Mouse (Mus musculus) intestine, embryonic 14.5 days (tissue): ENCODE data around the gene Hes3. TPM values are rescaled to one million over a fixed set of nuclear protein-coding genes. Genes with fewer than 3 reads are reported as not detected.

Source experiments
- ATAC-seq: fragments of 200-750 bp; cut with Nextera tagmentation; replicated peaks from 2 replicates; pipeline ENCODE4 v1.8.0; 2017; ENCODE audit warnings: low read depth, moderate number of reproducible peaks, moderate TSS enrichment, moderate library complexity; ENCODE audit not compliant: low FRiP score, low TSS enrichment
- DNase-seq: peaks from one replicate; pipeline ENCODE4 v3.0.0-alpha.2; 2018; ENCODE audit warnings: low spot score
- H3K27ac ChIP-seq: fragments of 300-500 bp; sonication (generic); 2 replicates; pipeline ENCODE4 v1.5.1; 2014; ENCODE audit warnings: low read depth, mild to moderate bottlenecking, control low read depth
- H3K27me3 ChIP-seq: fragments of 300-500 bp; sonication (generic); replicated peaks from 2 replicates; pipeline ENCODE4 v1.6.1; 2014; ENCODE audit warnings: low read length, control low read depth; ENCODE audit not compliant: control insufficient read depth, insufficient read depth
- H3K36me3 ChIP-seq: fragments of 300-500 bp; sonication (generic); 2 replicates; pipeline ENCODE4 v1.6.1; 2014; ENCODE audit warnings: low read length, control low read depth; ENCODE audit not compliant: control insufficient read depth, insufficient read depth
- H3K4me1 ChIP-seq: fragments of 300-500 bp; sonication (generic); replicated peaks from 2 replicates; pipeline ENCODE4 v1.6.1; 2014; ENCODE audit warnings: low read length, control low read depth, mixed read lengths; ENCODE audit not compliant: control insufficient read depth, insufficient read depth
- H3K4me2 ChIP-seq: fragments of 300-500 bp; sonication (generic); 2 replicates; pipeline ENCODE4 v1.6.1; 2014; ENCODE audit warnings: low read length
- H3K4me3 ChIP-seq: fragments of 300-500 bp; sonication (generic); 2 replicates; pipeline ENCODE4 v1.5.1; 2014; ENCODE audit warnings: low read depth, low read length, control low read depth, mixed read lengths
- H3K9ac ChIP-seq: fragments of 300-500 bp; sonication (generic); 2 replicates; pipeline ENCODE4 v1.6.1; 2014; ENCODE audit warnings: mild to moderate bottlenecking, low read length
- H3K9me3 ChIP-seq: fragments of 300-500 bp; sonication (generic); 2 replicates; pipeline ENCODE4 v1.6.1; 2016; ENCODE audit warnings: low read length, control low read depth; ENCODE audit not compliant: control insufficient read depth
- WGBS: fragments of 180-500 bp; shearing (Covaris S2); extraction: QIAGEN DNeasy Blood & Tissue Kit; methylation state at CpG from one replicate; pipeline ENCODE4 v1.1.7; 2014; 5-methylcytosine and 5-hydroxymethylcytosine counted together
- polyA plus RNA-seq: library from polyadenylated mRNA; unstranded; fragments of >200 nt; fragmentation: Nextera tagmentation; extraction: Ambion mirVana; gene quantifications from 2 replicates; pipeline ENCODE4 v1.2.1, GENCODE M21; 2014

Hes3 gene
- polyA plus RNA-seq, 1 experiment from 2014 or later, result not detected

DNA sequence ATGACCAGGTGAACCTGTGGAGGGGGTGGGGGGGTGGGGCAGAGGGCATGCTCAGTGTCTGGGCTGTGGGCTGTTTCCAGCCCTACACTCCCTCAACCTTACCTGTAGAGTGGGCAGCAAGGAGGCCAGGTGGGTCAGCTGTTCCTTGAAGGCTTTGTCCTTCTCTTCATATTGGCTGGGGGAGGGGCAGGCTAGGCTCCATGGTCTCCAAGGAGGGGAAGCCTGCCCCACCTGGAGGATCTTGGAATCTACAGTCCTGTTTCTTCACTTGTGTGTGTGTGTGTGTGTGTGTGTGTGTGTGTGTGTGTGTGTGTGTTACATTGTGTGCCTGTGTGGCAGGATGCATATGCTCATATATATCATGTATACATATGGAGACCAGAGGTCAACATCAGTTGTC is 22.5 kb upstream of the Hes3 start:
- Histone ChIP-seq H3K4me2 (no peak overlapping the region; the same call in 1 of the 2 replicates), H3K27ac (no peak overlapping the region), H3K36me3 (0 out of 2 replicates have a peak, but pooled peaks cover under 1% of the 10 kb centered on the region), H3K9ac (no peak overlapping the region), H3K27me3 (peaks cover 74% of the 10 kb centered on the region), H3K4me3 (no peak overlapping the region), H3K9me3 (no peaks in the 10 kb centered on the region), H3K4me1 (peaks cover 17% of the 10 kb centered on the region)
- DNase-seq (no peak), ATAC-seq (no peak; the same call in 1 of the 2 replicates)

GRCm38 (mm10) chr4:152313211-152313632 is 21.8 kb upstream of the Hes3 start:
- ATAC-seq, result peak; percentile 26; the same call in 1 of the 2 replicates
- Histone ChIP-seq H3K27me3 (peaks cover 72% of the 10 kb centered on the region), H3K4me3 (peak overlapping the region; percentile 27), H3K4me1 (peaks cover 17% of the 10 kb centered on the region), H3K4me2 (peak overlapping the region; percentile 65), H3K9ac (no peak overlapping the region), H3K9me3 (no peaks in the 10 kb centered on the region), H3K36me3 (peaks cover 4% of the 10 kb centered on the region; the same call in 1 of the 2 replicates), H3K27ac (no peak overlapping the region)
- under 1% methylated on average over 29 of the region's 29 CpGs for WGBS
- DNase-seq, result peak; percentile 77

DNA sequence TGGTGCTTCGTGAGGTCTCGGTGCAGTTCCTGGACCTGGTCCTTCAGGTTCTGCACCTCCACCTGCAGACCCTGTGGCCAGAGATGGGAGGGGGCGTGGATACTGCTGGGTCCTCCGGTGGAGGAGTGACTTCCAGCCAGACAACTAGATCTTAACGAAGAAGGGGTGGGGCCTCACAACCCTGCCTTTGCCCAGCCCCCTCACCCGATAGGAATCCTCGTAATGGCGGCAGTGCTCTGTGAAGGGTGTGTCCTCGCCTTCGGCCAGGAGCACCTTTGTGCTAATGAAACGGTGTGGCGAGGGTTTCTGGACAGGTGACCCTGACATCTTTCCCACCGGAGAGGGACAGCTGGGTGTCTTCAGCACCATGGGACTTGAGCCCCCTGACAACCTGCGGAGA is 20.7 kb upstream of the Hes3 start:
- Histone ChIP-seq H3K4me2 (peak overlapping the region; percentile 65), H3K9me3 (no peaks in the 10 kb centered on the region), H3K9ac (no peak overlapping the region), H3K27me3 (peaks cover 67% of the 10 kb centered on the region), H3K27ac (no peak overlapping the region), H3K36me3 (peaks cover 4% of the 10 kb centered on the region; the same call in 1 of the 2 replicates), H3K4me1 (peaks cover 17% of the 10 kb centered on the region; the same call in 1 of the 2 replicates), H3K4me3 (no peak overlapping the region)
- ATAC-seq (peak; percentile 26; the same call in 1 of the 2 replicates), DNase-seq (no peak)
- 3% methylated on average over 14 of the region's 14 CpGs for WGBS

- H3K27ac ChIP-seq, result no peak overlapping the region
- no peak for ATAC-seq
- H3K9ac ChIP-seq, result no peak overlapping the region
- H3K4me3 ChIP-seq, result no peak overlapping the region
- peaks cover 21% of the 10 kb centered on the region for H3K27me3 ChIP-seq
- H3K4me1 ChIP-seq, result 0 out of 2 replicates have a peak, but pooled peaks cover 2% of the 10 kb centered on the region
- no peak for DNase-seq
- WGBS, result 84% methylated on average over 9 of the region's 9 CpGs
- peaks cover 30% of the 10 kb centered on the region for H3K36me3 ChIP-seq
- H3K4me2 ChIP-seq, result no peak overlapping the region
- H3K9me3 ChIP-seq, result no peaks in the 10 kb centered on the region
Measured at GRCm38 (mm10) chr4:152307542-152307941, 16.1 kb upstream of the Hes3 start.

DNA sequence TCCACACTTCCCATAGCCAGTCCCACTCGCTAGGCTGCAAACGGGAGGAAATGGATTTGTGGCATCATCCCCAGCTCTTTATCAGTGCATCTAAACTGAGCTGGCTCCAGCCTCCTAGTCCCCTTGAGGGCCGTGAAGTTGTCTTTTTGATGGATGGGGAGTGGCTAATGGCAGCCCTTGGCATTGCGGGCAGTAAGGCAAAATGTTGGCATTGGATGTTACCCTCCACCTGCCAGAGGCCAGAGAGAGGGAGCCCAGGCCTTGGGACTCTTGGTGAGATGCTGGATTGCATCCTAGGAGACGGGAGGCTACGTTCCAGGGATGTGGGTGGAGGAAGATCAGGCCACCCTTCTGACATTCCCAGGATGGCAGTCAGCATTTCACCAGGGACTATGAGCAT is 14.5 kb upstream of the Hes3 start:
- no peak overlapping the region for H3K9ac ChIP-seq
- no peaks in the 10 kb centered on the region for H3K4me1 ChIP-seq
- H3K4me2 ChIP-seq, result no peak overlapping the region
- H3K27me3 ChIP-seq, result peaks cover 6% of the 10 kb centered on the region
- DNase-seq, result no peak
- 80% methylated on average over 6 of the region's 6 CpGs for WGBS
- H3K36me3 ChIP-seq, result peaks cover 35% of the 10 kb centered on the region
- ATAC-seq, result no peak
- no peaks in the 10 kb centered on the region for H3K9me3 ChIP-seq
- H3K4me3 ChIP-seq, result no peak overlapping the region
- no peak overlapping the region for H3K27ac ChIP-seq

DNA sequence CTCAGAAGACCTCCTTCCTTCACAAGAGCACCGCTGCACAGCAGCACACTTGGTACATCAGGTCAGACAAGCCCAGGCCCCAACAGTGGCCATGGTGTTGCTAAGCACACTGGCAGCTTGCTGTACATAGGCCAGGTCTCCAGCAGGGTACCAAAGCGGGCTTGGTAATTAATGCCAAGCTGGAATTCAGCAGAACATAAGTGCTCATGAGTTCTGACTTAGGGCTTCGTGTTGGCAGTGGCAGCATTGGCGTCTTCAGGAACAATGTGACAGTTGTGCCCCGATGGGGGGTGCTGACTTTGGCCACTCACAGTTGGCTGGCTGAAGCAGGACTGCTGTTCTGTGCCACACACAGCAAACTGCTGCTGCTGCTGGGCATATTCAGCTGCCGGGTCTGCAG is 13.2 kb upstream of the Hes3 start:
- Histone ChIP-seq H3K27ac (no peak overlapping the region), H3K9ac (no peak overlapping the region), H3K4me3 (no peak overlapping the region), H3K4me2 (no peak overlapping the region), H3K36me3 (peaks cover 47% of the 10 kb centered on the region), H3K4me1 (no peaks in the 10 kb centered on the region), H3K27me3 (no peaks in the 10 kb centered on the region), H3K9me3 (no peaks in the 10 kb centered on the region)
- whole genome bisulfite sequencing, result 92% methylated on average over 6 of the region's 6 CpGs
- DNase-seq (no peak), ATAC-seq (no peak)

DNA sequence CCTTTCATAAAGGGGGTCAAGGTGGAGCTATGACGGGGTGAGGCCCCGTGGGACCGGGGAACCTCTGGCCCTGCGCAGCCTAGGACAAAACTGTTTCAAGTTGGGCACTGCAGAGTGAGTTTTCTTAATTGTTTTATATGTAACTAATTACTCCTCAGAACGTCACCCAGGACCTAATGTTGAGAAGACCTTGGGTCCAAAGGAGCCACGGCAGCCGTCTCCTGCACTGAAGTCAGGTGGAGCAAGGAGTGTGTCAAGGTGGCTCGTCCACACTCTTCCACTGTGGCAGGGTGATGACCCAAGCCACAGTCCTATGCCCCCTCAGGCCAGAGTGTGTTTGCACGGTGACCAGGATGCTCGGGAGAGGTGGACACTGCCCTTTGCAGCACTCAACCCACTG is 11.7 kb upstream of the Hes3 start:
- Histone ChIP-seq H3K4me1 (peaks cover 7% of the 10 kb centered on the region), H3K9me3 (no peaks in the 10 kb centered on the region), H3K4me2 (no peak overlapping the region), H3K9ac (no peak overlapping the region), H3K4me3 (no peak overlapping the region), H3K27ac (no peak overlapping the region), H3K36me3 (peaks cover 44% of the 10 kb centered on the region), H3K27me3 (no peaks in the 10 kb centered on the region)
- DNase-seq (no peak), ATAC-seq (no peak)
- 94% methylated on average over 10 of the region's 10 CpGs for WGBS

GRCm38 (mm10) chr4:152302012-152302411 is 10.6 kb upstream of the Hes3 start:
- ATAC-seq (no peak), DNase-seq (no peak)
- Histone ChIP-seq H3K4me1 (peaks cover 10% of the 10 kb centered on the region), H3K4me2 (no peak overlapping the region), H3K27ac (no peak overlapping the region), H3K36me3 (peaks cover 44% of the 10 kb centered on the region), H3K27me3 (no peaks in the 10 kb centered on the region), H3K9ac (no peak overlapping the region), H3K4me3 (no peak overlapping the region), H3K9me3 (no peaks in the 10 kb centered on the region)
- 73% methylated on average over 11 of the region's 11 CpGs for WGBS

DNA sequence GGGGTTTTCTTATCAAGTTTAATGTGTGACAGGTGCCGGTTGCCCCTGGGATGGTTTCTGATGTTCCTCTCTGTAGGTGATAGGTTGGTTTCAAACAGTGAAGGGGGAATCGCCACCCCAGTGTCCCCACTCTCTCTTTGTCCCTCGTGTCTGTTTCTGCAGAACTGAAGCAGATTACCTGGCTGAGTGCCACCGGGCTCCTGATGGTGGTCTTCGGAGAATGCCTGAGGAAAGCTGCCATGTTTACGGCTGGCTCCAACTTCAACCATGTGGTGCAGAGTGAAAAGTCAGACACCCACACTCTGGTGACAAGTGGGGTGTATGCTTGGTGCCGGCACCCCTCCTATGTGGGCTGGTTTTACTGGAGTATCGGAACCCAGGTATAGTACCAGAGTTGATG is 8.9 kb upstream of the Hes3 start:
- no peak for DNase-seq

More for the DNA sequence above, 8.9 kb upstream of the Hes3 start:
- Histone ChIP-seq H3K4me1 (peaks cover 10% of the 10 kb centered on the region), H3K9me3 (no peaks in the 10 kb centered on the region), H3K4me2 (no peak overlapping the region), H3K4me3 (no peak overlapping the region), H3K36me3 (peaks cover 44% of the 10 kb centered on the region), H3K27ac (no peak overlapping the region), H3K9ac (no peak overlapping the region), H3K27me3 (no peaks in the 10 kb centered on the region)
- WGBS, result 90% methylated on average over 8 of the region's 8 CpGs
- no peak for ATAC-seq
